Mouse (Mus musculus) R1 (cell line): ENCODE results near the gene Hnmt.
"Not testable (repeated sequence)": the region's sequence is repeated elsewhere in the genome, so short reads cannot be mapped to it uniquely, and the experiment has no call there.

Source experiments
- DNase-seq: peaks from one replicate; pipeline ENCODE4 v3.0.0-alpha.2; 2018; ENCODE audit warnings: low read depth, low spot score

Gene Hnmt

DNA sequence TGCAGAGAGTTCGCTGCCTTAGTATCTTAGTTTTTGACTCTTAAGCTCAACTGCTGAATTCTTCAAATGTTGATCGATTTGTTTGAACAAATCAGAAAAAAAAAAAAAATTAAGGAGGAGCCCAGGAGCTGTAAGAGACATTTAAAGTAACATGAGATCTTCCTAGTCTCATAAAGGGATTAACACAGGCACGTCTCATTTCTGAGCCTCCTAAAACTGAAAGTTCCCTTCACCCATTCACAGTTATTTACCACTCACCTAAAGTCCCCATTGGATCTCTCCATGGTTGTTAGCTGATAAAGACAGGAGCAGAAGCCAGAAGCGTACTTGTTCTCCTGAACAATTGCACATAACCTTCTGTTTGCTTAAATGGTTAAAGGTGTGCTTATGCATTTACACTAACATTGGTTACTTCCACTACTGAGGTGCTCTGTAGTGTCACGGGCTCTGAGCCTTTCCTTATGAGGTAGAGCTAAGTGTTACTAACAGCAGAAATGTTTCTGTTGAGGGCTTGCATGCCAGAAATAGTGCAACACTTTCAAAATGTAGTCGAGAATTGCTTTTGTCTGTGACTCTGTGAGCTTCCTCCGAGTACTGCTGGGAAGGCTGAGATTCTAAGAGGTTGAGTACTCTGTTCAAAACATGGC lies at the start of gene Hnmt:
Gene Hnmt (minus strand): TSS at position 51 of the 647 bp plus-strand sequence.
- DNase-seq, result no peak

- DNase-seq, result no peak
Observed at GRCm38 (mm10) chr2:24096495-24096894, 47.3 kb upstream of the Hnmt start, which contains the start of gene Tbpl2. Gene Tbpl2, minus strand, starts transcription at chr2:24096595.

DNA sequence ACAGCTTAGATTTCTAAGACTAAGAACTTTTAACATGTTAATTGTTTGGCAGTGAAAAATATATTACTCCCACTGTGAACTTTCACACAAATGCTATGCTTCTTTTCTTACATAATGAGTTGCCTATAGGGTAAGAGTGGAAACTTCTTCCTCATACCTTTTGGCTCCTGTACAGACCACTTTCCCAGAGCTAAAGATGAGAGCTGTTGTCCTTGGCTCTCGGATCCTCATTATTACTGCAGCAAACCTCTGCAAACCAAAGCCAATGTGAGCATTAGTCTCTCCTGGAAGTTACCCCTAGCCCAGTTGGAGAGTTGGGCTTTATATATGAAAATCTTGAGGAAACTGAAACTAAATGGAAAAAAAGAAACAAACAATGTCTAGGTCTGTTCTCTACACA lies 41.7 kb upstream of the Hnmt start:
- DNase-seq, result no peak

GRCm38 (mm10) chr2:24050459-24050858 lies 1.3 kb upstream of the Hnmt start:
- DNase-seq, result no peak

GRCm38 (mm10) chr2:24048480-24049097 lies 605 bp downstream of the Hnmt start:
- peak; percentile 17 for DNase-seq

- no peak for DNase-seq
Observed at GRCm38 (mm10) chr2:24047551-24048479, 1.4 kb downstream of the Hnmt start.

DNA sequence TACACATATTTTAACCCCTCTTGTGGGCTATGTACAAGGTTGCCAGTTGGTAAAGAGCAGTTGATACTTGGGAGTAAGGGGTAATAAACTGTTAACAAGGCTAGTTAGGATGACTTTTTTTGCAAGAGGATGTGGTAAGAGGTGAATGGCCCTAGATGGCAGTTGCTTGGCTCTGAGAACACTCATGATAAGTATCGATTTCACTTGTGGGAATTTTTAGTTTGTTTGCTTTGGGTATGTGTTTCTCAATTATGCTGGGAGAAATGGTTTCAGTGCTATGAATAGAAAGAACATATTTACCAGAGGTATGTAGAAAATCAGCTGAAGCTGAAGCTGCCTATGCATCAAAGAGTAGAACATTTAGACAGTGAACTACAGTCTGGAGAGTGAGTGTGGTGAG lies 6.3 kb downstream of the Hnmt start:
- DNase-seq, result no peak

DNA sequence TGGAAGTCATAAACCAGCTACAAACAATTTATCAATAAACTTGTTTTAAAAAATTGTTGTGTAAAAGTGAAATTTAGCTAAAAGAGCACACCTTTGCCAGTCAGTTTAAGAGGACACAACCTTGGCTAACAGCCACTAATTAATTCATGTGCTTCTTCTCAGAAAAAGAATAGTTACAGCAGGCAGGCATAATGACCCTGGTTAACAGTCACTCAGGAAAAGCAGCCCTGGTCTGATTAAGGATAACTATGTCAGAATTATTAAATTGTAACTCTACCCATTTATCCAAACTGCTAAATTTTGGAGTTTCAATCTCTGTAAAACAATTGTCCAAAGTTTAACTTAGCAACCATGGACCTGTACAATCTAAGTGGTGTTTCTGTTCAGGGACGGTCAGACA lies 8.7 kb downstream of the Hnmt start:
- DNase-seq, result no peak

GRCm38 (mm10) chr2:24019386-24019785 lies 29.8 kb downstream of the Hnmt start:
- DNase-seq, result not testable (repeated sequence)

DNA sequence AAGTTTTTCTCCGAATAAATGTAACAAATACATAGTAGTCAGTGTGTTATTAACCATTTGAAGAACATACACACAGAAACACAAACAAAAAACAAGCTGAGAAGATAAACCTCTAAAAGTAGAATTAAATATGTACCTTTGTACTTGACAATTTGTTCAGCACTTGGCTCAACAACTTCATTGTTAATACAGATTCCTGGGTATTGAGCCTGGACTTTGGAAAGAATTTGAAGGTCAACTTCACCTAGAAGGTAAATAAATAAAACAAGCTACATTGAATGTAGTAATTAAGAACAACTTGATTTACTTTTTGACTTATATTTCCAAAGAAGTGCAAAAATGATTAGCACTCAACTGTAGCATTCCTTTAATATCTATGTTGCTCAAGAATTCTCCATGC lies 30.2 kb downstream of the Hnmt start:
- DNase-seq, result no peak

DNA sequence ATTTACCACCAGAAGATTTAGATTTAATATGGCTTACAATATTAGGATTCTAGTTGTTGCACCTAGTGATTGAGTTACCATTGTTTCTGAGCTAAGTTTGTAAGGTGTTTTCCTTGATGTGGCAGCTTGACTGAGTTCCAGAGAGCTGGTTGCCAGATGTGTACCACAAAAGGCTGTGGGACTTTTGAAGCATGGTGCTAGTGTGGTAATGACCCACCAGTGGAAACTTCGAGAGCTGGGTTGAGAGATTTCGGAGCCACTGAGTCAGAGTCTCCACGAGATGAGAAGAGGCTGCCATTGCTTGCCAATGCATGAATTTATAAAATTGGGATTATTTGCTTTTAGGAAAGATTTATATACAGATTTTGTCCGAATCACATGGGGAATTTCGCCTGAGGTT lies 34.2 kb downstream of the Hnmt start:
- no peak for DNase-seq

- no peak for DNase-seq
Observed at GRCm38 (mm10) chr2:23999323-23999722, 49.9 kb downstream of the Hnmt start.

GRCm38 (mm10) chr2:23998836-23999235 lies 50.4 kb downstream of the Hnmt start:
- peak; percentile 83 for DNase-seq

DNA sequence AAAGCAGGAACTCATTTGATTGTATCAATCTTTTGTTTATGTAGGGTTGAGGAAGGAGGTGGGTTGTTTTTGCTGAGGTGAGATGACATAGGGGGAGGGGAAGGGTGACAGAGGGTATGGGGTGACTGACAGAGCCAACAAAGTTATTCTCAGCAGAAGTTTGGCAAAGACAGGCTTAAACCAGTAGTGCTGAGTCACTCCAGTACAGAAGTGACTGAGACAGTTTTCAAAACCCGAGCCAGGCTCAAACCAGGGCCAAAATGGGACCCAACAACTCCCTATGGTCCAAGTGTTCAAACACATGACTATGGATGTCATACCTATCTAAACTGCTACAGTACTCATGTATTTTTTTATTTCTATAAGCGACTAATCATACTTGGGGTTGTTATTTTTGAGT lies 52.4 kb downstream of the Hnmt start:
- DNase-seq, result no peak

DNA sequence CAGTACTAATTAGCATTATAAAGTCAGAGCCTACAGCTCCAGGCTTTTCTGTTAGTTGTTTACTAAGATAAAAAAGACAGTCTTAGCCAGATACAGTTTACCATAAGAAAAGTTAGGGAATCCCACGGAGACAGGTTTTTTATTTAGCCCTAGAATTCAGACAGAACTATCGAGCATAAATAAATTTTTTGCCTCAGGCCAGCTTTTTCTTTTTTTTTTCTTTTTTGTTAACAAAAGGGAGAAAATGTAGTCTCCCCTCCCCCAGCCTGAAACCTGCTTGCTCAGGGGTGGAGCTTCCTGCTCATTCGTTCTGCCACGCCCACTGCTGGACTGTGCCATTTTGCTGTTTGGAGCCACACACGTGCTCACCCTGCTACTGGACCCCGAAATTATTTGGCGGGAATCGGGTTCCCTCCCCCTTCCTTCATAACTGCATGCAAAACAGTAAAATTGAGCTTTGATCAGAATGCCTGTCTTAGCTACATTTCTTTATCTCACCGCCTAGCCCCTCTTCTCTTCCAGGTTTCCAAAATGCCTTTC lies 59.1 kb downstream of the Hnmt start:
- DNase-seq, result peak; percentile 74

GRCm38 (mm10) chr2:23987283-23987682 lies 61.9 kb downstream of the Hnmt start:
- no peak for DNase-seq

DNA sequence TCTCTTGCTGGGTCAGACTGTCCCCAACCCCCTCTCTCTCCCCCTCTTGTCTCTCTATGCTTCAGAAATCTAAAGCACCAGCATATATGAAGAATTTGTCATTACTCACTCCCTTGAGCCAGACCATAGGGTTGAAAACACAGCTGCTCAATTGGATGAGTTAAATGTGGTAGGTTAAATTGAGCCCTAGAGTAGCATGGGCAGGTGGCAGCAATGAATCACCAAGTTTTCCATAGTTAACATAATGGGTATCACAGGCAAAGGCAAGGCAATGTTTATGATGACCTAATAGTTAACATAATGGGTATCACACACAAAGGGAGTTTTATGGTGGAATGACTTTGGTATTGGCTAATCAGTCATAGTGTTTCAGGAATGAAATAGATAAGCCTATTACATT lies 65.9 kb downstream of the Hnmt start:
- DNase-seq, result no peak

GRCm38 (mm10) chr2:23982860-23983259 lies 66.3 kb downstream of the Hnmt start:
- DNase-seq, result no peak

- DNase-seq, result not testable (repeated sequence)
Observed at GRCm38 (mm10) chr2:23960659-23961274, 88.4 kb downstream of the Hnmt start.
